Mouse (Mus musculus): ENCODE measurements around the gene Zdhhc23. TPM values are rescaled to one million over a fixed set of nuclear protein-coding genes. Genes with fewer than 3 reads are reported as not detected.

The Zdhhc23 gene
- polyA plus RNA-seq, 1 experiment from 2014 or later: 0.17 TPM

DNA sequence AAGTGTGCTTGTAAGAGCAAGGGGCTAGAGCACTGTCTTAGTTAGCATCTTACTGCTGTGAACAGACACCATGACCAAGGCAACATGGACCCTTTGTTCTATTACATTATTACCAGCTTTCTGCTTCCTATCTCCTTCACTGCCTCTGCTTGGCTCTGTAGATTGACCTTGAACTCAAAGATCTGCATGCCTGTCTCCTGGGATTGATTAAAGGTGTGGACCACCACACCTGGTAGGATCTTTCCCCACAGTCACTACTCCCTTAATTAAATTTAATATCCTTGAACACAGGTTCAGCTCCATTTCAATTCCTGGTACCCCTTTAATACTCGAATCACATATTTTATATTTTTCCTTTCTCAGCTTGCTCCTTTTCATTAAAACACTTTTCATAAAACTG lies 53.7 kb downstream of the Zdhhc23 start:
- H3K9me3 ChIP-seq (replicated peaks): no peaks in the 10 kb centered on the region
- H3K4me1 ChIP-seq: peaks cover 20% of the 10 kb centered on the region
- H3K36me3 ChIP-seq: no peaks in the 10 kb centered on the region
- WGBS: 90% methylated on average over 1 of the region's 1 CpGs
- no peak for DNase-seq (ENCODE audit: low spot score)
- H3K4me3 ChIP-seq: no peak overlapping the region
- no peaks in the 10 kb centered on the region for H3K27me3 ChIP-seq (ENCODE audit: low read depth, poor library complexity, severe bottlenecking)
- H3K27ac ChIP-seq (replicated peaks): no peak overlapping the region

DNA sequence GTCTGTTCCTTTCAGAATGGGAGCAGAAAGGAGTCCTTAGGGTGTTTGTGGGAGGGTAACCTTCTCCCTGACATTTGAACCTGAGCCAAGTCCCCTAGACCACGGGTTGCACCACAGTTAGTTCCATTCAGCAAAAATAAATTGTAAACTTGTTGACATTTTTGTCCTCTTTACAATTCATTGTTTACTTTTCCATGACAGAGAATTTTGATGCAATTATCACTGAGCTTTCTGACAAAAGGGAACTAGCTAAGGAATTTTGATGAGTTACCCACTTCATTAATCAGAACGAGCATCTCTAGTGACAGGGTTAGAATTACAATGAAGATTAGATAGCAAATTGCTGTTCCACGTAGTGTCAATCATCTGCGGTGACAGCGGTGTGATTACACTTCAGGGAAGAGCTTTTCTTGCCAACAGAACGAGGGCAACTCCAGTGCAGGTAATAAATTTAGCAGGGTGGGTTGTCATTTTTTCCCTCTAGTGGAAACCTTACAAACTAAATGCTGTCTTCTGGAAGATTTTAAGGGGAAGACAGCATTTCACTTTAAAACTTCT lies 54.5 kb downstream of the Zdhhc23 start:
- no peaks in the 10 kb centered on the region for H3K36me3 ChIP-seq
- no peak overlapping the region for H3K27ac ChIP-seq (replicated peaks)
- 82% methylated on average over 6 of the region's 6 CpGs for WGBS
- H3K4me3 ChIP-seq: no peak overlapping the region
- H3K27me3 ChIP-seq (ENCODE audit: low read depth, poor library complexity, severe bottlenecking): no peaks in the 10 kb centered on the region
- no peaks in the 10 kb centered on the region for H3K9me3 ChIP-seq (replicated peaks)
- no peak for DNase-seq (ENCODE audit: low spot score)
- peaks cover 20% of the 10 kb centered on the region for H3K4me1 ChIP-seq

DNA sequence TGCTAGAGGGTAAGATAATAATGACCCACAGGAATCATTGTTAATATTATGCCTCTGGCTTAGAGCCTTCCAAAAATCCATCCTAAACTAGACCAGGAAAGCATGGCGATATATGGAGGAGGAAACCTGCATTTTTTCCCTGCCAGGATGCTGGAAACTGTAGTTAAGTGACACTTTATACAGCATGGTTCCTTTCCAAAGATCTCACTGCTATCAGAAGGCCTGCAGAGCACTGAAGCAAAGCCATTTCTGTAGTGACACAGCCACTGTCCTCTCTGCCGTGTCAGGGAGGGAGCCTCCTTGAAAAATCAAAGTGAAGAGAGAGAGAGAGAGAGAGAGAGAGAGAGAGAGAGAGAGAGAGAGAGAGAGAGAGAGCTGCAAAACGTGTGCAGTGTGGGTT lies 57.0 kb downstream of the Zdhhc23 start:
- WGBS: 56% methylated on average over 3 of the region's 3 CpGs
- no peaks in the 10 kb centered on the region for H3K9me3 ChIP-seq (replicated peaks)
- no peak overlapping the region for H3K27ac ChIP-seq (replicated peaks)
- H3K4me1 ChIP-seq: peaks cover 20% of the 10 kb centered on the region
- no peak overlapping the region for H3K4me3 ChIP-seq
- H3K27me3 ChIP-seq (ENCODE audit: low read depth, poor library complexity, severe bottlenecking): no peaks in the 10 kb centered on the region
- H3K36me3 ChIP-seq: 0 out of 2 replicates have a peak, but pooled peaks cover 3% of the 10 kb centered on the region
- DNase-seq (ENCODE audit: low spot score): no peak

DNA sequence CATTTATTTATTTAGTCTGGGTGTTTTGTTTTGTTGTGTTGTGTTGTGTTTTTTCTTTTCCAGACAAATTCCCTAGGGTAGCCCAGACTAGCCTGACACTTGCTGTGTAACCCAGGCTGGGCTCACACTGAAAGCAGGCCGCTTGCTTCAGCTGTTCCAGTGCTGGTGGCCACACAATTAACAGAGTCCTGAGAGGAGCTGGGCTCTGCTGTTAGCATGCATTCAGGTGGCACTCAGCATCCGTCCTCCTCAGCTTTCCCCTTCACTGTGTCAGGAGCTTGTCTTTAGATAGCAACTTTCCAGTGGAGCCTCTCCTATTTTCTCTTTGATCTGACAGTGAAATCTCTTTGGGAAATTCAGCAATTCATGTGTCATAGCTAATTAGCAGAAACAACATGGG lies 57.6 kb downstream of the Zdhhc23 start:
- Histone ChIP-seq H3K9me3 (replicated peaks) (no peaks in the 10 kb centered on the region), H3K4me1 (peaks cover 20% of the 10 kb centered on the region), H3K27ac (replicated peaks) (no peak overlapping the region), H3K4me3 (no peak overlapping the region), H3K27me3 (ENCODE audit: low read depth, poor library complexity, severe bottlenecking) (no peaks in the 10 kb centered on the region), H3K36me3 (0 out of 2 replicates have a peak, but pooled peaks cover 3% of the 10 kb centered on the region)
- 58% methylated on average over 2 of the region's 2 CpGs for WGBS
- no peak for DNase-seq (ENCODE audit: low spot score)

DNA sequence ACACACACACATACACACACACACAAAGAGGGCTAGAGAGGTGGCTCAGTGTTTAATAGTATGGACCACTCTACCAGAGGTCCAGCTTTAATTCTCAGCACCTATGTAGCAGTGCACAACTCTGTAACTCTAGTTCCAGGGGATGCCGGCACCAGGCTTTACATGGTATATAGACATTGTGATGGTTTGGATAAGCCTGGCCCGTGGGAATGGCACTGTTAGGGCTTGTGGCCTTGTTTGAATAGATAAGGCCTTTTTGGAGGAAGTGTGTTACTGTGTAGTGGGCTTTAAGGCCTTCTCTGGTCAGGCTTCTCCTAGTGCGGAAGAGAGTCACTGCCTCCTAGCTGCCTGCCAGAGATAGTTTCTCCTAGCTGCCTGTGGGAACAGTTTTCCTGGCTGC lies 60.7 kb downstream of the Zdhhc23 start:
- Histone ChIP-seq H3K27ac (replicated peaks) (no peak overlapping the region), H3K36me3 (peaks cover 16% of the 10 kb centered on the region), H3K4me1 (peaks cover 18% of the 10 kb centered on the region), H3K27me3 (ENCODE audit: low read depth, poor library complexity, severe bottlenecking) (no peaks in the 10 kb centered on the region), H3K9me3 (replicated peaks) (no peaks in the 10 kb centered on the region), H3K4me3 (no peak overlapping the region)
- DNase-seq (ENCODE audit: low spot score): no peak
- WGBS: 93% methylated on average over 3 of the region's 3 CpGs

Small RNA genes within 50 kb of the gene (microRNA-seq; reads per million reads assigned to microRNA genes)
- not detected for gene Mir3470b

Other genes with a start within 250 kb of the Zdhhc23 start
- not detected in 2 replicates for gene Drd3, start 225.8 kb downstream of the Zdhhc23 start, polyA plus RNA-seq (2016; fragmentation: Nextera tagmentation; extraction: Ambion mirVana)
- gene Ccdc191, start 90.0 kb downstream of the Zdhhc23 start, polyA plus RNA-seq (2016; fragmentation: Nextera tagmentation; extraction: Ambion mirVana): 15.7 and 19.3 TPM in 2 replicates
- 32.2 and 32.5 TPM in 2 replicates for gene Qtrt2, start 53.0 kb downstream of the Zdhhc23 start, polyA plus RNA-seq (2016; fragmentation: Nextera tagmentation; extraction: Ambion mirVana)
- gene Gramd1c, start 83.6 kb upstream of the Zdhhc23 start, polyA plus RNA-seq (2016; fragmentation: Nextera tagmentation; extraction: Ambion mirVana): 2.9 and 3.3 TPM in 2 replicates
- gene Atp6v1a, start 159.9 kb upstream of the Zdhhc23 start, polyA plus RNA-seq (2016; fragmentation: Nextera tagmentation; extraction: Ambion mirVana): 43.3 and 55.5 TPM in 2 replicates
- 129 and 143 TPM in 2 replicates for gene Naa50, start 160.0 kb upstream of the Zdhhc23 start, polyA plus RNA-seq (2016; fragmentation: Nextera tagmentation; extraction: Ambion mirVana)
- gene Usf3, start 193.5 kb upstream of the Zdhhc23 start, polyA plus RNA-seq (2016; fragmentation: Nextera tagmentation; extraction: Ambion mirVana): 1.7 and 2.3 TPM in 2 replicates